Mouse (Mus musculus) embryo, embryonic 9.5 days (tissue): ENCODE measurements around the gene Atxn1.
A peak's percentile ranks its signal among the peaks of the same experiment; 100 is the strongest.

Experiments used
- DNase-seq: peaks from one replicate; pipeline ENCODE4 v3.0.0-alpha.2; 2017; ENCODE audit errors: extremely low spot score

Atxn1 gene

GRCm38 (mm10) chr13:45632133-45632532 lies 332.7 kb downstream of the Atxn1 start:
- DNase-seq: no peak

GRCm38 (mm10) chr13:45630518-45631290 lies 334.1 kb downstream of the Atxn1 start:
- DNase-seq: no peak

GRCm38 (mm10) chr13:45629750-45630149 lies 335.1 kb downstream of the Atxn1 start:
- DNase-seq: no peak

- no peak for DNase-seq
Observed at GRCm38 (mm10) chr13:45628341-45628740, 336.5 kb downstream of the Atxn1 start.

- no peak for DNase-seq
Observed at GRCm38 (mm10) chr13:45627206-45627751, 337.5 kb downstream of the Atxn1 start.

- DNase-seq: no peak
Observed at GRCm38 (mm10) chr13:45625740-45626139, 339.1 kb downstream of the Atxn1 start.

- no peak for DNase-seq
Observed at GRCm38 (mm10) chr13:45623846-45624245, 341.0 kb downstream of the Atxn1 start.

- no peak for DNase-seq
Observed at GRCm38 (mm10) chr13:45622871-45623546, 341.8 kb downstream of the Atxn1 start.

- no peak for DNase-seq
Observed at GRCm38 (mm10) chr13:45620687-45621086, 344.1 kb downstream of the Atxn1 start.

- no peak for DNase-seq
Observed at GRCm38 (mm10) chr13:45620281-45620680, 344.5 kb downstream of the Atxn1 start.

- no peak for DNase-seq
Observed at GRCm38 (mm10) chr13:45617988-45618387, 346.8 kb downstream of the Atxn1 start.

GRCm38 (mm10) chr13:45614762-45615161 lies 350.0 kb downstream of the Atxn1 start:
- no peak for DNase-seq

GRCm38 (mm10) chr13:45613346-45613745 lies 351.5 kb downstream of the Atxn1 start:
- DNase-seq: peak; percentile 41

GRCm38 (mm10) chr13:45611554-45611953 lies 353.3 kb downstream of the Atxn1 start:
- DNase-seq: no peak

- DNase-seq: no peak
Observed at GRCm38 (mm10) chr13:45609461-45609860, 355.3 kb downstream of the Atxn1 start.

- no peak for DNase-seq
Observed at GRCm38 (mm10) chr13:45608593-45608992, 356.2 kb downstream of the Atxn1 start.

- no peak for DNase-seq
Observed at GRCm38 (mm10) chr13:45607946-45608345, 356.9 kb downstream of the Atxn1 start.

- DNase-seq: no peak
Observed at GRCm38 (mm10) chr13:45603636-45604035, 361.2 kb downstream of the Atxn1 start.

- DNase-seq: no peak
Observed at GRCm38 (mm10) chr13:45600443-45600842, 364.4 kb downstream of the Atxn1 start.

GRCm38 (mm10) chr13:45599831-45600230 lies 365.0 kb downstream of the Atxn1 start:
- no peak for DNase-seq

GRCm38 (mm10) chr13:45595416-45595815 lies 369.4 kb downstream of the Atxn1 start:
- DNase-seq: no peak

- DNase-seq: no peak
Observed at GRCm38 (mm10) chr13:45593914-45594313, 370.9 kb downstream of the Atxn1 start.

GRCm38 (mm10) chr13:45590898-45591297 lies 373.9 kb downstream of the Atxn1 start:
- no peak for DNase-seq
